Mouse (Mus musculus) hindbrain, embryonic 13.5 days (tissue): Measurements from ENCODE around the gene Prpf6. TPM values are rescaled to one million over a fixed set of nuclear protein-coding genes. Genes with fewer than 3 reads are reported as not detected.

Source experiments
- ATAC-seq: fragments of 200-750 bp; cut with Nextera tagmentation; 2 replicates; pipeline ENCODE4 v1.8.0; 2017; ENCODE audit warnings: moderate TSS enrichment; ENCODE audit not compliant: low FRiP score
- H3K27ac ChIP-seq: fragments of 300-500 bp; sonication (generic); 2 replicates; pipeline ENCODE4 v1.5.1; 2015; ENCODE audit warnings: inconsistent platforms, mild to moderate bottlenecking, moderate library complexity
- H3K27me3 ChIP-seq: fragments of 300-500 bp; sonication (generic); 2 replicates; pipeline ENCODE4 v1.6.1; 2015; ENCODE audit warnings: mild to moderate bottlenecking, inconsistent platforms
- H3K36me3 ChIP-seq: fragments of 300-500 bp; sonication (generic); 2 replicates; pipeline ENCODE4 v1.6.1; 2015; ENCODE audit warnings: mild to moderate bottlenecking, inconsistent platforms
- H3K4me1 ChIP-seq: fragments of 300-500 bp; sonication (generic); replicated peaks from 2 replicates; pipeline ENCODE4 v1.6.1; 2015; ENCODE audit warnings: inconsistent platforms
- H3K4me2 ChIP-seq: fragments of 300-500 bp; sonication (generic); 2 replicates; pipeline ENCODE4 v1.6.1; 2015; ENCODE audit warnings: inconsistent platforms, mild to moderate bottlenecking, moderate library complexity
- H3K4me3 ChIP-seq: fragments of 300-500 bp; sonication (generic); 2 replicates; pipeline ENCODE4 v1.5.1; 2015; ENCODE audit warnings: mild to moderate bottlenecking, inconsistent platforms
- H3K9ac ChIP-seq: fragments of 300-500 bp; sonication (generic); 2 replicates; pipeline ENCODE4 v1.6.1; 2015; ENCODE audit warnings: mild to moderate bottlenecking, inconsistent platforms
- H3K9me3 ChIP-seq: fragments of 300-500 bp; sonication (generic); 2 replicates; pipeline ENCODE4 v1.6.1; 2016; ENCODE audit warnings: inconsistent platforms
- WGBS: fragments of 180-500 bp; shearing (Covaris S2); methylation state at CpG from one replicate; pipeline ENCODE4 v1.1.7; 2015; 5-methylcytosine and 5-hydroxymethylcytosine counted together
- polyA plus RNA-seq: library from polyadenylated mRNA; unstranded; fragments of >200 nt; fragmentation: Nextera tagmentation; extraction: Ambion mirVana; gene quantifications from 2 replicates; pipeline ENCODE4 v1.2.1, GENCODE M21; 2015

Gene Prpf6
- polyA plus RNA-seq, 1 experiment from 2014 or later: 63.7 TPM

DNA sequence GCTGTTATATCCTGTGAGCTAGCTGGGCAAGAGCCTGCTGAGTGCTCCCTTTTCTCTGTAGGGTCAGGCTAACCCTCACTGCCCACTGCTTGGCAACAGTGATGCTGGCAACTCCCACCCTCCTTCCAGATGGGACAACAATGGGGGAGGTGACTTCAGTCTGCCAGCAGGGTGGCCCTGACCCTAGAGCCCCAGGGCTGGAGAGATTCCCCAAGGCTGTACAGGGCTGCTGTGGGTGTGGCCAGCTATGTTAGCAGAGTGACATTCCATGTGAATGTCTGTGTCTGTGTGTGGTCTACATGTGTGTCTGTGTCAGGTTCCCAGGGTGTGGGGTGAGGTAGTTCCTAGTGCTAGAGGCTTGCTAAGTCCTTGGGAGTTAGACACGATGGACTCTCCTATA lies 81.8 kb downstream of the Prpf6 start:
- H3K4me3 ChIP-seq: no peak overlapping the region
- no peaks in the 10 kb centered on the region for H3K36me3 ChIP-seq
- H3K9ac ChIP-seq: no peak overlapping the region
- ATAC-seq: no peak; the same call in 1 of the 2 replicates
- H3K9me3 ChIP-seq: no peaks in the 10 kb centered on the region
- peaks cover 61% of the 10 kb centered on the region for H3K27me3 ChIP-seq
- peaks cover 53% of the 10 kb centered on the region for H3K4me1 ChIP-seq
- H3K27ac ChIP-seq: no peak overlapping the region
- WGBS: 54% methylated on average over 1 of the region's 1 CpGs
- no peak overlapping the region for H3K4me2 ChIP-seq

DNA sequence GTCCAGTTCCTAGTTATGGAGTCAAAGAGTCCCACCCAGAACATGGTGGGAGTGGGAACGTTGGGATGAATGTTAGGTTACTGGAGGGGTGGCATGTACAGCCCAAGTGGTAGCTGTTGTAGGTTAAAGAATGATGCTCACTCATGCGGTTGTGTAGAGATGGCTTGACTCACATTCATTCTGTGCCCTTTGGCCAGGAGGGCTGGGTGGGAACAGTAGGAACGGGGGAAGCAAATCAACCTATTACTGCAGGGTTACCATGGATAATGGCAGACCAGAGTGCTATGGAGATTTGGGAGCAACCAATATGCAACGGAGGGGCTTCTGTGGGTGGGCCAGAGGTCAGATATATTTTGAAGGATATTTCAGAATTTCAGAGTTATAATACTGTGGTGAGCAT lies 83.3 kb downstream of the Prpf6 start:
- Histone ChIP-seq H3K9me3 (no peaks in the 10 kb centered on the region), H3K4me3 (no peak overlapping the region), H3K27ac (0 out of 2 replicates have a peak overlapping the region, but pooled peaks have one; percentile 40), H3K4me1 (peaks cover 60% of the 10 kb centered on the region), H3K4me2 (no peak overlapping the region), H3K9ac (no peak overlapping the region), H3K27me3 (peaks cover 47% of the 10 kb centered on the region), H3K36me3 (no peaks in the 10 kb centered on the region)
- 75% methylated on average over 4 of the region's 4 CpGs for WGBS
- no peak for ATAC-seq

DNA sequence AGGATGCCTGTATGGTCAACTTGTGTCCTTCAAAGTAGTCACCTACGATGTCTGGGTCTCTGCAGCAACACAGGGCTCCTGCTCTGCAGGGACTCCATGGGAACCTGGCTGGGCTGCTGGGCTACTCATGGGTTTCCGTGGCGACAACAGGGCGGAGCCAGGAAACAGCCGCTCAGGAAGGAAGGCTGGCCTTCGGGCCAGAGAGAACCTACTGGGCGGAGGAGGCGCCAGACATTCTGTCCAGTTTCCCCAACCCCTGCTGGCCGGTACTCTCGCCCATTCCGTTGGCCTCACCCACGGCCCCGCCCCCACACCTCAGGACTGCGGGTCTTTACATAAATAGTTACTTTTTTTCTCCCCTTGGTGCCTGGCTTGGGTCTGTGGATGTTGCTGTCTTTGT lies 83.8 kb downstream of the Prpf6 start:
- Histone ChIP-seq H3K27ac (peak overlapping the region; percentile 40), H3K4me3 (no peak overlapping the region), H3K4me2 (peak overlapping the region; percentile 37), H3K36me3 (no peaks in the 10 kb centered on the region), H3K9ac (no peak overlapping the region; the same call in 1 of the 2 replicates), H3K27me3 (peaks cover 42% of the 10 kb centered on the region), H3K4me1 (peaks cover 57% of the 10 kb centered on the region), H3K9me3 (no peaks in the 10 kb centered on the region)
- 2% methylated on average over 14 of the region's 14 CpGs for WGBS
- no peak for ATAC-seq

DNA sequence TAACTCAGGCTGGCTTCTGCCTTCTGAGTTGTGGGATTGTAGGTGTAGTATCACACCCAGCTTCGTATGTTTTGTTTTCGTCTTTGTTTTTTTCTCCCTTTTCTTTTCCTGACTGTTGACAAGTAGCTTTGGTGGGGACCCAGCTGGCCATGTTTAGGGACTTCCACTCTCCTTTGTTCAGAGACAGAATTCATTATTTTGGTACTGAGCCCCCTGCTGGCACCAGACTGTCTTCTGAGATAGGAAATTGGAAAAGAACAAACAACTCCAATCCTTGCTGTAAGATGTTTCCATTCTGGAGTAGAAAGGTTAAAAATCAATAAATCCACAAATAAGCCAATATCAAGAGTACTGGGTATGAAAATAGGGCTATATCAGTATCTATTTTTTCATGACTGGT lies 84.8 kb downstream of the Prpf6 start:
- no peak overlapping the region for H3K4me2 ChIP-seq
- H3K4me3 ChIP-seq: no peak overlapping the region
- no peak for ATAC-seq
- no peaks in the 10 kb centered on the region for H3K36me3 ChIP-seq
- H3K27ac ChIP-seq: peak overlapping the region; percentile 40
- H3K9me3 ChIP-seq: no peaks in the 10 kb centered on the region
- H3K4me1 ChIP-seq: peaks cover 57% of the 10 kb centered on the region
- peaks cover 32% of the 10 kb centered on the region for H3K27me3 ChIP-seq
- no peak overlapping the region for H3K9ac ChIP-seq
- WGBS: 26% methylated on average over 2 of the region's 2 CpGs

DNA sequence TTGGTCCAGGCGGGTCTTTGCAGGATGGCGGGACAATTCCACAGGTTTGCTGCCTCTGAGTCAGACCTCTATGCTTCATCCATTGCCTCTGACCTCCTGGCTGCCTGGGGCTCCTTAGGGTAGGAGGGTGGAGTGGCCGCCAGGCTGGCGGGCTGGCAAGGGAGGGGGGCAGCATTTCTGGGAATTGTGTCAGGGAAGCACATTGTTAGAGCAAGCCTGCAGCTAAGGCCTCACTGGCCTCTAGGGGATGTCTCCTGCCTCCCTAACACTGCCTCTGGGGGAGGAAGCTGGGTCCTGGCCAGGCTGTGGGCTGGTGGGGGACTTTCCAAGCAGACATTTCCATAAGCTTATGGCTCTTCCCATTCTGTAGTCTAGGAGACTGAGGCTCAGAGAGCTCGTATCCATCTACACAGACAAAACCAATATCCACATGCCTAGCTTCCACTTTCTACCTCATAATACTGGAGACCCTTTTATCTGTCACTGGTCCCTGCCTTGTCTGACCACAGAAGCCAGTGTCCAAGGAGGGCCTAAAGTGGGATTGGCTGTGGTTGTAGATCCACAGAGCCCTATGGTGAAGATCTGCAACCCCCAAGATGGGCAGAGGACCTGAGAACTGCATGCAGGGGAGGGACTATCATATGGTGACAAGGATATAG lies 85.6 kb downstream of the Prpf6 start:
- Histone ChIP-seq H3K27me3 (peaks cover 24% of the 10 kb centered on the region), H3K4me2 (no peak overlapping the region), H3K9ac (peak overlapping the region; percentile 15; the same call in 1 of the 2 replicates), H3K4me1 (peaks cover 55% of the 10 kb centered on the region), H3K4me3 (no peak overlapping the region), H3K27ac (peak overlapping the region; percentile 40), H3K9me3 (no peaks in the 10 kb centered on the region), H3K36me3 (no peaks in the 10 kb centered on the region)
- no peak for ATAC-seq
- 64% methylated on average over 5 of the region's 5 CpGs for WGBS

DNA sequence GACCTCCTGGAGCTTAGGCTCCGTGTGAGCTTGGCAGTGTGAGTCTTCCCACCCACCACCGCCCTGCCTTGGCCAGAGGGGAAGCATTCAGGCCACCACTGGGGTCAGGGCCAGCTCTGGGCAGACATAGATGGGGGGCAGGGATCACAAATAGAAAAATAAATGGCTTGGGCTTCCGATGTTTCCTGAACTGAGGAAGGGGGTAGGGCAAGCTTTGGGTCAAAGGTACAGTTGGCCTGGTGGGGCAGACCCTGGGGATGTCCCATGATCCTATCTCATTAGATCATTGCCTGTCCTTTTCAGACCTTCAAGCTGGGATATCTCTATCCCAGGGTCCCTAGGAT lies 86.1 kb downstream of the Prpf6 start:
- Histone ChIP-seq H3K36me3 (no peaks in the 10 kb centered on the region), H3K9me3 (no peaks in the 10 kb centered on the region), H3K27me3 (peaks cover 19% of the 10 kb centered on the region), H3K27ac (peak overlapping the region; percentile 40; the same call in 1 of the 2 replicates), H3K4me3 (no peak overlapping the region), H3K9ac (no peak overlapping the region), H3K4me2 (no peak overlapping the region), H3K4me1 (peaks cover 53% of the 10 kb centered on the region)
- WGBS: 56% methylated on average over 3 of the region's 3 CpGs
- no peak for ATAC-seq

DNA sequence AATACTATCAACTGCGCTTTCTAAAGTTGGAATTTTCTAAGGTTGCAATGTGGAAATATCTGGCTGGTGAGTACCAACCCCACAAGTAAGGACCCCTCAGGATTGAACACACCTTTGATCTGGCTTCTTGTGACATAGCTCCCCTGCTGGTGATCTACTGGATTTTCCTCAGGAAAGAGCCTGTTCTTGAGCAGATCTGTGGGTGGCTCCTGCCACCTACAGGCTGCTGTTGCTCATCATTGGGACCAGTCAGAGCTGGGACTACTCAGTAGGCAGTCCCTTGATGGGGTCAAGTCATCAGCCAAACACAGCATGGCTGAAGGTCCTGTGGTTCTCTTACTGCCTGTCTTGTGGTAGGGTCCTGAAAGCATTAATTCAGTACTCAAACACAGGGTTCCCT lies 87.1 kb downstream of the Prpf6 start:
- ATAC-seq: 0 out of 2 replicates have a peak, but pooled peaks have one; percentile 37
- no peak overlapping the region for H3K27ac ChIP-seq

DNA sequence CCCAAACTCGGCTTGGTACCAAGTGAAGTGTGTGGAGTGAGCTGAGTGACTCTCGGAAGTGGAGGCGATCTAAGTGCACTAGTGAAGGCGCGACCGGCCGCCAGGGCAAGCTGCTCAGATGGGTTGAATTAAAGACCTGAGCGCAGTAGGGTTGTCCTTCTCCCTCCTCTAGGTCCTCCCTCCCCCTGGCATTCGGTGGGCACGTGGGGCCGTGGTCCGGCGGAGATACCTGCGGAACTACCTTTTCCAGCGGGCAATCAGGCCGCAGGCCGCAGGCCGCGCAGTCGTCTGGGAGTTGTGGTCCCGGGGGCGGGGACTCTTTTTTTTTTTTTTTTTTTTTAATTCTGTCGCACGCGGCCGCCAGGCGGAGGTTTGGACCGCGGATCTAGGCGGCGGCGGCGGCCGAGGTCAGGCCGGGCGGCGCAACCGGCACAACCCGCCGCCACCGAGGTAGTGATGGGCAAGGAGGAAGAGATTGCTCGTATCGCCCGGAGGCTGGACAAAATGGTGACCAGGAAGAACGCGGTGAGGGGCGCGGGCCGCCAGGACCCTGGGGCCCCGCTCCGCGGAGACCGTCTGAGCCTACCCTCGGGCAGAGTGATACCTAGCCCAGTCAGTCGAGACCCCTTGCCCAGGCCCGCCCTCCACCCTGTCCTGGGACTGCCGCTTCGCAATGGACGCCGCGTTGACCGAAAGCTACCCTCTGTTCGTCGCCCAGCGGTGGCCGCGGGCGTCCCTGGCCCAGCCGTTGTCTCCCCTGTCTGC lies 88.5 kb downstream of the Prpf6 start, which contains the start of gene Tcea2:
Gene Tcea2, plus strand, starts transcription at position 360 of the 765 bp plus-strand sequence.
- peak; percentile 52 for ATAC-seq
- peaks cover 3% of the 10 kb centered on the region for H3K36me3 ChIP-seq
- peak within 1 kb of the TSS; percentile 93 for H3K9ac ChIP-seq
- peak within 1 kb of the TSS; percentile 66 for H3K4me3 ChIP-seq
- WGBS: under 1% methylated on average over 67 of the region's 69 CpGs
- H3K27ac ChIP-seq: peak within 1 kb of the TSS; percentile 80
- H3K4me2 ChIP-seq: peak within 1 kb of the TSS; percentile 93
- no peaks in the 10 kb centered on the region for H3K9me3 ChIP-seq
- peaks cover 43% of the 10 kb centered on the region for H3K4me1 ChIP-seq
- no peaks in the 10 kb centered on the region for H3K27me3 ChIP-seq

More for the DNA sequence above, 87.1 kb downstream of the Prpf6 start:
- Histone ChIP-seq H3K9me3 (no peaks in the 10 kb centered on the region), H3K4me1 (peaks cover 45% of the 10 kb centered on the region), H3K4me2 (no peak overlapping the region), H3K4me3 (no peak overlapping the region), H3K36me3 (no peaks in the 10 kb centered on the region), H3K27me3 (peaks cover 10% of the 10 kb centered on the region; the same call in 1 of the 2 replicates), H3K9ac (no peak overlapping the region)
- WGBS: 36% methylated on average over 1 of the region's 1 CpGs

DNA sequence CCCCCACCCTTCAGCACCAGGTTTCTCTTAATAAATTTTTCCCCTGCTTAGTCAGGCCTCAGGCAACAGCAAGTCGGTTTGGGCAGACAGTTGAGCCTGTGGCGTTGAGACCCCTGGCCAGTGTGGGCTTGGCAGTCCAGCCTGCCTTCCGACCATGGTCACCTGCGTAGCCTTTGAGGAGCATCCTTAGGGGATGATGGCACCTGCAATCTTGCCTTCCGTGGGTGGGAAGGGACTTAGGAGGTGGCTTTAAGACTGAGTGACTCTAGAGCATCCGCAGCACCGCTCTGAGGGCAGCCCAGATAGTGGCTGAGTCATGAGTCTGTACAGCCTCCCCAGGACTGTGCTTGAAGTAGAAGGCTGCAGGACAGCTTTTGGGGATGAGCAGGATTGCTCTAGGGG lies 89.0 kb downstream of the Prpf6 start:
- Histone ChIP-seq H3K27ac (peak overlapping the region; percentile 80), H3K4me1 (peaks cover 37% of the 10 kb centered on the region), H3K36me3 (peaks cover 8% of the 10 kb centered on the region), H3K27me3 (no peaks in the 10 kb centered on the region), H3K4me3 (peak overlapping the region; percentile 66), H3K9ac (peak overlapping the region; percentile 93), H3K4me2 (peak overlapping the region; percentile 93), H3K9me3 (no peaks in the 10 kb centered on the region)
- ATAC-seq: peak; percentile 41
- 18% methylated on average over 7 of the region's 7 CpGs for WGBS

DNA sequence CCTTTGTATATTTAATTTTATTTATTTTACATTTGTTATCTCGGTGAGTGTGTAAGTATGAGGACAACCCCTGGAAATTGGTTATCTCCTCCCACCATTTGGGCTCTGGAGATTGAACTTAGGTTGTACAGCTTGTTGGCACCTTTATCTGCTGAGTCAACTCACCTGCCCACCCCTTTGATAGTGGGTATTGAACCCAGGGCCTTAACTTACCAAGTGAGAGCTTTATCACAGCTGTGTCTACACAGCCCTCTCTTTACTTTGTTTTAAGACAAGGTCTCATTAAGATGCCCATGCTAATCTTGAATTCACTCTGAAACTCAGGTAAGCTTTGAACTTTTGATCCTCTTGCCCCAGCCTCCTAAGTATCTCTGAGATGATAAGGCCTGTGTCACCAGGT lies 90.3 kb downstream of the Prpf6 start:
- H3K9ac ChIP-seq: no peak overlapping the region
- H3K27ac ChIP-seq: no peak overlapping the region
- no peak for ATAC-seq
- no peaks in the 10 kb centered on the region for H3K9me3 ChIP-seq
- peaks cover 21% of the 10 kb centered on the region for H3K36me3 ChIP-seq
- H3K4me3 ChIP-seq: no peak overlapping the region
- H3K4me2 ChIP-seq: no peak overlapping the region
- no peaks in the 10 kb centered on the region for H3K27me3 ChIP-seq
- peaks cover 25% of the 10 kb centered on the region for H3K4me1 ChIP-seq
- 94% methylated on average over 1 of the region's 1 CpGs for WGBS

DNA sequence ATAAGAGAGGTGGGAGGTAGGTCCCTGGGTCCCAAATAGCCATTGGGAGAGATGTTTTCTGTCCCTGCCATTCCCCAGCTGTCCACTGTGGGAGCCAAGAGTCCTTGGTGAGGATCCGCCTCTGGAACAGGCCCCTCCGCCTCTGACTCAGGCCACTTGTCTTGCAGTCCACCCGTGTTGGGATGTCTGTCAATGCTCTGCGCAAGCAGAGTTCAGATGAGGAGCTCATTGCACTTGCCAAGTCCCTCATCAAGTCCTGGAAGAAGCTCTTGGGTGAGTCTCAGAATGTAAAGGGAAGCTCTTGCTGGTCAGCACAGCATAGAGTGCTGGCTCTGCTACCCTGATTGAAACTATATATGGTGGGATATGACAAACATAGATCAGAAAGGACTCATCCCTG lies 91.7 kb downstream of the Prpf6 start:
- Histone ChIP-seq H3K36me3 (peaks cover 34% of the 10 kb centered on the region), H3K4me3 (no peak overlapping the region), H3K4me2 (no peak overlapping the region), H3K4me1 (peaks cover 22% of the 10 kb centered on the region), H3K9me3 (no peaks in the 10 kb centered on the region), H3K27ac (no peak overlapping the region), H3K9ac (no peak overlapping the region), H3K27me3 (no peaks in the 10 kb centered on the region)
- WGBS: 71% methylated on average over 4 of the region's 4 CpGs
- no peak for ATAC-seq

DNA sequence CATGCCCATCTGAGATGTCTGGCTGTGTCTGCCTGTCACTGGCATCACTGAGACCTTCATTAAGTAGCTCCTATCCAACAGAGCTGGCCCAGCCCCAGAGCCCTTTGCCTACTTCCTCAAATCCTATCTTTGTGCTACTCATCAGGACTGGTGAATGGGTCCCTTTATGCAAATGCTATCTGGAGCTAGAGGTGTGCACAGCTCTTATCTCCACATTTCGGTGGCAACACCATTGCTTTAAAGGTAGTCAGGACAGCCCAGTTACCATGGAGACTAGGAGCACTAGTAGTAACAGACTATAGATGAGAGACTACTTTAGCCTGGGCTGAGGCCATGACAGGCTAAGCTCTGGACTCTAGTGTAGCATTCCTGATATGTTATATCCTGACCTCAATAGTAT lies 93.0 kb downstream of the Prpf6 start:
- peaks cover 46% of the 10 kb centered on the region for H3K36me3 ChIP-seq
- 90% methylated on average over 1 of the region's 1 CpGs for WGBS
- ATAC-seq: no peak

More for the DNA sequence above, 93.0 kb downstream of the Prpf6 start:
- Histone ChIP-seq H3K4me3 (no peak overlapping the region), H3K27me3 (no peaks in the 10 kb centered on the region), H3K9ac (no peak overlapping the region), H3K9me3 (no peaks in the 10 kb centered on the region), H3K4me2 (no peak overlapping the region), H3K27ac (no peak overlapping the region), H3K4me1 (peaks cover 15% of the 10 kb centered on the region)
